Mouse (Mus musculus) thymus, adult 2 months (tissue): ENCODE data around the gene Rundc1.

Experiments used
- CTCF ChIP-seq: fragments of 200-500 bp; IDR thresholded peaks from 2 replicates; pipeline ENCODE4 v1.5.1; 2012; ENCODE audit warnings: mild to moderate bottlenecking, control low read depth, low read length, moderate library complexity, borderline replicate concordance; ENCODE audit not compliant: control insufficient read depth, poor library complexity, insufficient read depth; ENCODE audit errors: extremely low read depth
- POLR2A ChIP-seq: fragments of 200-500 bp; IDR thresholded peaks from 2 replicates; pipeline ENCODE4 v1.6.1; 2012; ENCODE audit warnings: mild to moderate bottlenecking, low read length, control low read depth, moderate library complexity; ENCODE audit not compliant: control insufficient read depth, poor library complexity, insufficient read depth; ENCODE audit errors: extremely low read depth

- no peak for TF ChIP-seq POLR2A
- TF ChIP-seq CTCF = no peak
Measured at GRCm38 (mm10) chr11:101420148-101420547, 4.7 kb upstream of the Rundc1 start.
